Mouse (Mus musculus): ENCODE measurements around the gene Sema6b.
"Not testable (repeated sequence)": the region's sequence is repeated elsewhere in the genome, so short reads cannot be mapped to it uniquely, and the experiment has no call there.

DNA sequence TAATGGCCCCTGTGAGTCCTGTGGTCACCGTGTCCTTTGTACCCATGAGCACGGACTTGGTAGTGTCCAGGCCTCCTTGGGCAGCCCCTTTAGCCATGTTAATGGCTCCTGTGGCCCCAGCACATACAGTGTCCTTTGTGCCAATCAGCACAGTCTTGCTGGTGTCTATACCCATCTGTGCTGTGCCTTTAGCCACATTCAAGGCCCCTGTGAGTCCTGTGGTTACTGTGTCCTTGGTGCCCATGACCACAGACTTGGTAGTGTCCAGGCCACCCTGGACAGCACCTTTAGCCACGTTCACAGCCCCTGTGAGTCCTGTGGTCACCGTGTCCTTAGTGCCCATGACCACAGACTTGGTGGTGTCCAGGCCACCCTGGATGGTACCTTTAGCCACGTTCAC lies 35.3 kb downstream of the Sema6b start:
- TF ChIP-seq EP300, CTCF (IDR thresholded peaks at IDR 0.05; ENCODE audit: low read depth): not testable (repeated sequence)
